Mouse (Mus musculus) testis, postnatal 10 days (tissue): ENCODE data around the gene Elf2.

Experiments
- DNase-seq: peaks from one replicate; pipeline ENCODE4 v3.0.0; 2021; ENCODE audit warnings: low spot score

Elf2 gene

DNA sequence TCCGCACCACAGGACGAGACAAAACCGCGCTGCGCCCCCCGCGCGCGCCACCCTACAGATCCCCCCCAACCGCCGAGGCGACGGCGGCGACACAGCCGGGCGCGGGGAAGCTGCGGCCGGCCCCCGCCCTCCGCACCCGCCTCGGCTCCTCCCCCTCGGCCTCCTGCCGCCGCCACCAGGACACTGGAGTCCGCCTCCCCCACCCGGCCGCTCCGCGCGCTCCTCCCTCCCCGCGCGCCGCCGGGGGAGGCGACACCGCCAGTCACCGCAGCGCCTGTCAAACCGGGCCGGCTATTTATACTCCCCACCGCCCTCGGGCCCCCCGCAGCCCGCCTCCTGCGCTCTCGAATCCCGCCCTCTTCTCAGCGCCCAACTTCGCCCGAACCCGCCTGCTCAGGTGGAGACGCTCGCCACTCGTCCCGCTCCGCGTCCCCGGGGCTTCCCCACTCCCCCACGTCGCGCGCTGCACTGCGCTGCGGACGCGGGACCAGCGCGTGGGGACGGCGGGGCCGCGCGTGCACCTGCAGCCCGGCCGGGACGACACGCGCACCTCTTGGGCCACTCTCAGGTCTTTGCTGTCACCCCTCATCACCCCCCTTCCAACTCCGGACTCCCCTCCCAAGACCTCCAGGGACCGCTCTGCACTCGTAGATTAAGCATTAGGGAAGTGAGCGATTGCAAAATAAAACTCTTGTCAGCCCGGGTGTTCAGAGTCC is at the start of gene Elf2:
Gene Elf2 (minus strand): TSS at position 112 of the 716 bp plus-strand sequence.
- DNase-seq: peak; percentile 90

DNA sequence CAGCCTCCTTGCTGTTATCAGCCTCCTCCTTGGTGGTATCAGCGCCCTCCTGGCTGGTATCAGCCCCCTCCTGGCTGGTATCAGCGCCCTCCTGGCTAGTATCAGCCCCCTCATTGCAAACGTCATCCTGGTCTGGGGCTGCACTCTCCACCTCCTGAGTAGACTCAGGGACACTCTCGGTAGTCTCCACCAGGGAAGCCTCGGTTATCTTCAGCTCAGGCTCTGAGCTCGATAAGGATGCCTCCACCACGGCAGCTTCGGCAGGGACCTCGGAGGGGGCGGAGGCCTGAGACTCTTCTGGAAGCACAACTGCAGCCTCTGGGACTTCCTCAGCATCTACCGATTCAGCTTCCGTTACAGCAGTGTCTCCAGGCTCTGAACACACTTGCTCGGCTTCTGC is 48.4 kb upstream of the Elf2 start:
- no peak for DNase-seq

- no peak for DNase-seq
Observed at GRCm38 (mm10) chr3:51387868-51388381, 47.5 kb upstream of the Elf2 start.

DNA sequence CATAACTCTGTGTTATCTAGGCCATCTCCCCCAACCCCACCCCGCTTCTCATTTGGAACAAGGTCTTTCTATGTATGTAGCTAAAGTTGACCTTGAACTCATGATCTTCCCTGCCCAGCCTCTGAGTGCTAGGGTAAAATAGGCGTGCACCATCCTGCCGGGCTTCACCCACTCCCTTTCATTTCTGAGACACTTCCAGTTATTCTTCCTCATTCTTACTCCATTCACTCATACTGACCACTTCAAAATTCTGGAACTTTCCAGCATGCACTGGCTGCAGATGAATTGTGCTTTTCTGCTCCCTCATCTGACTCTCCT is 46.6 kb upstream of the Elf2 start:
- DNase-seq: no peak

GRCm38 (mm10) chr3:51386441-51387133 is 46.1 kb upstream of the Elf2 start:
- DNase-seq: peak; percentile 67

DNA sequence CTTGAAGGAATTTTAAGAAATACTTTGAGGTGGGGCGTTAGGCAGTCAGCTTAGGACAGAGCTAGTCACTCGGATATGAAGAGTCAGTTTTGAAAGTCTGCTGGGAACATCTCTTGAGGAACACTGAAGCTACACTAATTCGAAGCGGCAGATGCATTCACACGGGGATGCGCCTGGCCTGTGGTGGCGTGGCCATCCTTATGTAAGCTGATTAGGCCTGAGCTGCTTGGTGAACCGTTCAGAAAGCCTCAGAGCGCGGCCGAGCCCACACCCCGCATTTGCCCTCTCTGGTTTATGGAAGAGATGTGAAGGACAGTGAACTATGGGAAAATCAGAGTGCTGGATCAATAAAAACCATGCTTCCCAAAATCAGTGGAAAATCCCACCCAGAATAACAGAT is 42.9 kb upstream of the Elf2 start:
- DNase-seq: no peak

- no peak for DNase-seq
Observed at GRCm38 (mm10) chr3:51380660-51381014, 40.2 kb upstream of the Elf2 start.

DNA sequence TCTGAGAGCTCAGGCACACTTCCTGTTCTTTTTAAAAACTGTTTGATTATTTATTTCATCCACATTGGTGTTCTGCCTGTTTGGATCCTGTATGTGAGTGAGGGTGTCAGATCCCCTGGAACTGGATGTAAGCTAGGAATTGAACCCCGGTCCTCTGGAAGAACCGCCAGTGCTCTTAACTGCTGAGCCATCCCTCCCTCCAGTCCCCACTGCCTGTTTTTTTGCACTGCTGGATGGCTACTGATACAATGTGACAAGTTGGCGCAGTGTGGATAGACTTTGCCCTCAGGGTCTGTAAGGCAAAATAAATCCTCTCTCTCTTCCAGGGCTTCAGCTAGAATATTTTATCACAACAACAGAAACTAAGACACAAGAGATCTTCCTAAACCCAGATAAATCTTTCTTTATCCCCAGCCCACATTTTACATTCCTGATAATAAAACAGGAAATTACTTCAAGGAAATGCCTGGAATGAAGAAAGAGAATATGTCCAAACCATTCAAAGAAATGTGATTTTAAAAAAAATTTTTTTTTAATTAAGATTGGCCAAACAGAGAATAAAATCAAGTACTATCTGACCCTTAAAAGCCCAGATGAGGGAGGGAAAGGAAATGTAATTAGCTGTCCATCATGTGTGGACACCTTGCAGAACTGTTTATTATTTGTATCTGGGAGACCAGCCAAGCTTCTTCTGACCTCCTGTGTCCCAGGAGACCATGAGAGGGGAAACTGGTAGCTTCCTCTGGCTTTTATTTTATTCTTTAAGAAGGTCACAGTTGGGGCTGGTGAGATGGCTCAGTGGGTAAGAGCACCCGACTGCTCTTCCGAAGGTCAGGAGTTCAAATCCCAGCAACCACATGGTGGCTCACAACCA is 39.6 kb upstream of the Elf2 start:
- no peak for DNase-seq

DNA sequence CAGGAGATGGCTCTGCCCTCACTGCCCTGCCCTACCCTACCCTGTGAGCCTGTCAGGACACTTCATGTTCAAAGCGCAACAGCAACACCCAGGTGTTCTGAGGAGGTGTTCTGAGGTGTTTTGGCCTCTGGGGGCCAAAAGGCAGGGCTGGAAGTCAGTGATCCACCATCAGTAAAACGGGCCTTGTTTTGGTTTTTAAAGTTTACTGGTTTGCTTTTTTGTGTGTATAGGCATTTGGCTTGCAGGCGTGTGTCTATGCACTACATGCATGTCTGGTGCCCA is 38.1 kb upstream of the Elf2 start:
- no peak for DNase-seq

GRCm38 (mm10) chr3:51377878-51378664 is 37.6 kb upstream of the Elf2 start:
- DNase-seq: no peak

GRCm38 (mm10) chr3:51375307-51376265 is 35.1 kb upstream of the Elf2 start:
- peak; percentile 79 for DNase-seq

DNA sequence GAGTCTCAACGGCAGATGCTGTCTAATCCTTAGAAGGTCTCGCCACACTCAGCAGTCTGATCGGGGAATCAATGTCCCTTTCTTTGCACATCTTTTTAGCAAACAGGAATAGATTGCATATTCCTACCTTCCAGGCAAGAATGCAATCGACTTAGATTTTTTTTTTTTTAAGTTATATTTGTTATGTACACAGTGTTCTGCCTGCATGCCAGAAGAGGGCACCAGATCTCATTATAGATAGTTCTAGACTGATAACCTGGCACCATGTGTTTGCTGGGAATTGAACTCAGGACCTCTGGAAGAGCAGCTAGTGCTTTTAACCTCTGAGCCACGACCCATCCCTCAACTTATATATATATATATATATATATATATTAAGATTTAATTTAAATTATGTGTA is 33.1 kb upstream of the Elf2 start:
- no peak for DNase-seq

- DNase-seq: no peak
Observed at GRCm38 (mm10) chr3:51372883-51373282, 32.4 kb upstream of the Elf2 start.

GRCm38 (mm10) chr3:51371826-51372225 is 31.4 kb upstream of the Elf2 start:
- DNase-seq: no peak

GRCm38 (mm10) chr3:51368011-51368410 is 27.5 kb upstream of the Elf2 start:
- no peak for DNase-seq

DNA sequence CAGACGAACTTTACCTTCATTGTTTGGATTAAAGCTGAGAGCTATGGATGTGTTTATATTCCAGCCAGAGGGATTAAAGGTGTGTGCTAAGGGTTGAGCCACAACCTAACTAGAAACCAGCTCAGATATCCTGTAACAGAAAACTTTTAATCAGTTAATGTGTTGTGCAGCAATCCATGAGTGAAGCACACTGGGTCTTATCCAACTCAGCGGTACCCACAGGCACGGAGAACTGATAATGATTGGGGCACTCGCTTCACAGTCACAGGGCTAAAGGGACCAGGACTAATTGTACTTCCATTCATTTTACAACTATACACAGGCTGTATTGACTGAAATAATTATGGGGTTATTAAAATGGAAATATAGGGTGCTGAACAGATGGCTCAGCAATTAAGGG is 26.5 kb upstream of the Elf2 start:
- DNase-seq: no peak

DNA sequence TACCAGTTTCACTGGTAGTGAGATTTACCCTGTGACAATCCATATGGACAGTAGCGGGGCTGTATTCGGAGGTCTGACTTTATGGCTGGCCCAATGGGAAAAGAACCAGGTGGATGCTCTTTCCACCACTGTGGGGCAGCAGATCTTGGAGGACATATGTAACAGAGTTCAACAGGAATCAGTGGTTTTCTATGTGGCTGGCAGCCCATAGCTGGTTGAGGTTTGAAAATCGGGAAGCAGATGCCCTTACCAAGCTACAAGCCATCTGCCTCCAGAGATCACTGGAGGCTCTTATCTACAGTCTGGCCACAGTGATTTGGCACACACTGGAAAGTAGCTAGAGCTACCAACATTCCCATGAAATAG is 25.0 kb upstream of the Elf2 start:
- no peak for DNase-seq

GRCm38 (mm10) chr3:51364703-51365516 is 24.4 kb upstream of the Elf2 start:
- peak; percentile 75 for DNase-seq

- DNase-seq: no peak
Observed at GRCm38 (mm10) chr3:51361066-51361465, 20.6 kb upstream of the Elf2 start.
